Mouse (Mus musculus): ENCODE results near the gene Myl6b. TPM values are rescaled to one million over a fixed set of nuclear protein-coding genes. Genes with fewer than 3 reads are reported as not detected.

Myl6b gene
- polyA plus RNA-seq, 1 experiment from 2014 or later, result 2.9 TPM

GRCm38 (mm10) chr10:128489785-128490184, 8.7 kb downstream of the Myl6b start:
- Histone ChIP-seq H3K9me3 (replicated peaks) (no peaks in the 10 kb centered on the region), H3K27ac (replicated peaks) (no peak overlapping the region), H3K27me3 (ENCODE audit: low read depth, poor library complexity, severe bottlenecking) (no peaks in the 10 kb centered on the region), H3K36me3 (peaks cover 72% of the 10 kb centered on the region), H3K4me1 (peaks cover 31% of the 10 kb centered on the region), H3K4me3 (0 out of 2 replicates have a peak overlapping the region, but pooled peaks have one; percentile 7)
- no peak for DNase-seq (ENCODE audit: low spot score)
- WGBS, result 74% methylated on average over 4 of the region's 4 CpGs

- 77% methylated on average over 5 of the region's 5 CpGs for WGBS
- peaks cover 27% of the 10 kb centered on the region for H3K4me1 ChIP-seq
- H3K4me3 ChIP-seq, result 0 out of 2 replicates have a peak overlapping the region, but pooled peaks have one; percentile 7
- H3K36me3 ChIP-seq, result peaks cover 76% of the 10 kb centered on the region
- no peak overlapping the region for H3K27ac ChIP-seq (replicated peaks)
- DNase-seq (ENCODE audit: low spot score), result no peak
- no peaks in the 10 kb centered on the region for H3K27me3 ChIP-seq (ENCODE audit: low read depth, poor library complexity, severe bottlenecking)
- H3K9me3 ChIP-seq (replicated peaks), result no peaks in the 10 kb centered on the region
These were observed 9.1 kb downstream of the Myl6b start for GRCm38 (mm10) chr10:128489380-128489779.

GRCm38 (mm10) chr10:128488776-128489175, 9.7 kb downstream of the Myl6b start:
- peaks cover 82% of the 10 kb centered on the region for H3K36me3 ChIP-seq
- 91% methylated on average over 4 of the region's 4 CpGs for WGBS
- H3K4me1 ChIP-seq, result peaks cover 25% of the 10 kb centered on the region
- no peak for DNase-seq (ENCODE audit: low spot score)
- no peaks in the 10 kb centered on the region for H3K27me3 ChIP-seq (ENCODE audit: low read depth, poor library complexity, severe bottlenecking)
- H3K4me3 ChIP-seq, result no peak overlapping the region
- no peaks in the 10 kb centered on the region for H3K9me3 ChIP-seq (replicated peaks)
- H3K27ac ChIP-seq (replicated peaks), result no peak overlapping the region

GRCm38 (mm10) chr10:128487861-128488712, 10.4 kb downstream of the Myl6b start:
- WGBS, result 92% methylated on average over 22 of the region's 22 CpGs
- no peak for DNase-seq (ENCODE audit: low spot score)
- peaks cover 89% of the 10 kb centered on the region for H3K36me3 ChIP-seq
- H3K27ac ChIP-seq (replicated peaks), result no peak overlapping the region
- H3K4me3 ChIP-seq, result no peak overlapping the region
- H3K4me1 ChIP-seq, result peaks cover 25% of the 10 kb centered on the region
- H3K9me3 ChIP-seq (replicated peaks), result no peaks in the 10 kb centered on the region
- no peaks in the 10 kb centered on the region for H3K27me3 ChIP-seq (ENCODE audit: low read depth, poor library complexity, severe bottlenecking)

GRCm38 (mm10) chr10:128486370-128486769, 12.1 kb downstream of the Myl6b start:
- H3K9me3 ChIP-seq (replicated peaks), result no peaks in the 10 kb centered on the region
- H3K27me3 ChIP-seq (ENCODE audit: low read depth, poor library complexity, severe bottlenecking), result no peaks in the 10 kb centered on the region
- no peak for DNase-seq (ENCODE audit: low spot score)
- no peak overlapping the region for H3K4me3 ChIP-seq
- peaks cover 99% of the 10 kb centered on the region for H3K36me3 ChIP-seq
- 92% methylated on average over 7 of the region's 7 CpGs for WGBS
- peaks cover 8% of the 10 kb centered on the region for H3K4me1 ChIP-seq
- no peak overlapping the region for H3K27ac ChIP-seq (replicated peaks)

- no peaks in the 10 kb centered on the region for H3K4me1 ChIP-seq
- no peak overlapping the region for H3K27ac ChIP-seq (replicated peaks)
- H3K27me3 ChIP-seq (ENCODE audit: low read depth, poor library complexity, severe bottlenecking), result no peaks in the 10 kb centered on the region
- peaks cover 99% of the 10 kb centered on the region for H3K36me3 ChIP-seq
- H3K9me3 ChIP-seq (replicated peaks), result no peaks in the 10 kb centered on the region
- DNase-seq (ENCODE audit: low spot score), result no peak
- H3K4me3 ChIP-seq, result no peak overlapping the region
- 89% methylated on average over 12 of the region's 12 CpGs for WGBS
These were observed 24.1 kb downstream of the Myl6b start for GRCm38 (mm10) chr10:128474366-128474765.

- Histone ChIP-seq H3K36me3 (peaks cover 44% of the 10 kb centered on the region), H3K4me1 (peaks cover 13% of the 10 kb centered on the region), H3K27ac (replicated peaks) (peak overlapping the region; percentile 98), H3K27me3 (ENCODE audit: low read depth, poor library complexity, severe bottlenecking) (peaks cover 15% of the 10 kb centered on the region), H3K4me3 (peak overlapping the region; percentile 94), H3K9me3 (replicated peaks) (no peaks in the 10 kb centered on the region)
- WGBS, result 4% methylated on average over 5 of the region's 5 CpGs
- DNase-seq (ENCODE audit: low spot score), result peak; percentile 37
These were observed 38.2 kb downstream of the Myl6b start for GRCm38 (mm10) chr10:128460270-128460630.

GRCm38 (mm10) chr10:128459409-128460269, 38.8 kb downstream of the Myl6b start:
- Histone ChIP-seq H3K36me3 (peaks cover 38% of the 10 kb centered on the region), H3K4me3 (peak overlapping the region; percentile 94), H3K4me1 (peaks cover 13% of the 10 kb centered on the region), H3K27ac (replicated peaks) (peak overlapping the region; percentile 98), H3K9me3 (replicated peaks) (no peaks in the 10 kb centered on the region), H3K27me3 (ENCODE audit: low read depth, poor library complexity, severe bottlenecking) (peaks cover 15% of the 10 kb centered on the region)
- WGBS, result 1% methylated on average over 39 of the region's 67 CpGs
- DNase-seq (ENCODE audit: low spot score), result peak; percentile 68

GRCm38 (mm10) chr10:128458719-128459408, 39.6 kb downstream of the Myl6b start, which contains the start of gene Smarcc2:
Gene Smarcc2, plus strand, starts transcription at chr10:128459248.
- WGBS, result under 1% methylated on average over 85 of the region's 86 CpGs
- peaks cover 31% of the 10 kb centered on the region for H3K36me3 ChIP-seq
- peak within 1 kb of the TSS; percentile 98 for H3K27ac ChIP-seq (replicated peaks)
- H3K4me3 ChIP-seq, result peak within 1 kb of the TSS; percentile 94
- no peaks in the 10 kb centered on the region for H3K9me3 ChIP-seq (replicated peaks)
- H3K27me3 ChIP-seq (ENCODE audit: low read depth, poor library complexity, severe bottlenecking), result peaks cover 15% of the 10 kb centered on the region
- peaks cover 13% of the 10 kb centered on the region for H3K4me1 ChIP-seq
- peak; percentile 84 for DNase-seq (ENCODE audit: low spot score)

GRCm38 (mm10) chr10:128458348-128458718, 40.2 kb downstream of the Myl6b start:
- H3K4me1 ChIP-seq, result peaks cover 13% of the 10 kb centered on the region
- H3K36me3 ChIP-seq, result peaks cover 25% of the 10 kb centered on the region
- peak overlapping the region; percentile 94 for H3K4me3 ChIP-seq
- peak overlapping the region; percentile 98 for H3K27ac ChIP-seq (replicated peaks)
- H3K9me3 ChIP-seq (replicated peaks), result no peaks in the 10 kb centered on the region
- under 1% methylated on average over 29 of the region's 29 CpGs for WGBS
- DNase-seq (ENCODE audit: low spot score), result peak; percentile 91
- peaks cover 15% of the 10 kb centered on the region for H3K27me3 ChIP-seq (ENCODE audit: low read depth, poor library complexity, severe bottlenecking)

- Histone ChIP-seq H3K27ac (replicated peaks) (no peak overlapping the region), H3K27me3 (ENCODE audit: low read depth, poor library complexity, severe bottlenecking) (peaks cover 15% of the 10 kb centered on the region), H3K9me3 (replicated peaks) (no peaks in the 10 kb centered on the region), H3K4me1 (peaks cover 13% of the 10 kb centered on the region), H3K36me3 (peaks cover 19% of the 10 kb centered on the region), H3K4me3 (peak overlapping the region; percentile 94; the same call in 1 of the 2 replicates)
- WGBS, result 88% methylated on average over 6 of the region's 6 CpGs
- DNase-seq (ENCODE audit: low spot score), result no peak
These were observed 40.8 kb downstream of the Myl6b start for GRCm38 (mm10) chr10:128457676-128458075.

- H3K9me3 ChIP-seq (replicated peaks), result no peaks in the 10 kb centered on the region
These were observed 43.2 kb downstream of the Myl6b start for GRCm38 (mm10) chr10:128455280-128455679.

More at GRCm38 (mm10) chr10:128455280-128455679, 43.2 kb downstream of the Myl6b start:
- Histone ChIP-seq H3K27me3 (ENCODE audit: low read depth, poor library complexity, severe bottlenecking) (peaks cover 10% of the 10 kb centered on the region), H3K4me1 (peaks cover 4% of the 10 kb centered on the region), H3K36me3 (no peaks in the 10 kb centered on the region), H3K4me3 (peak overlapping the region; percentile 26; the same call in 1 of the 2 replicates), H3K27ac (replicated peaks) (peak overlapping the region; percentile 69)
- peak; percentile 74 for DNase-seq (ENCODE audit: low spot score)
- 2% methylated on average over 6 of the region's 6 CpGs for WGBS
